Mouse (Mus musculus): Measurements from ENCODE around the gene Fbn1.

The Fbn1 gene

DNA sequence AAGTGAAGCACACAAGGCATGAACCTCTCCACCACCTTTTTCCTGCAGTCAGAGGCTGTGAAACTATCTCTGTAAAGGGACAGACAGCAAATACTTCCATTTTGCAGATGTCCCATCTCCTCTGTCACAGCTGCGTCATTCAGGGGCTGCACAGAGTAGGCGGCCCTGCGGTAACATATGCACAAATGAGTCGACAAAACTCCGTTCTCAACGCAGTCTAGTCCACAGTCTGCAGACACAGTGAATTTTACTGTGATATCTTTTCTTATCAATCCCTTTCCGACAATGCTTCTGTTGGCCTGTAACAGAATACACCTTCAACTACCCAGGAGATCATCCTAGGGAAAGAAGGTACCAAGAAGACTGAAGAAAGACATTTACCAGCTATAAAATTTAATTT, 9.6 kb downstream of the Fbn1 start:
- DNase-seq: no peak

- no peak for DNase-seq
Observed at GRCm38 (mm10) chr2:125496696-125497095, 11.1 kb downstream of the Fbn1 start.

DNA sequence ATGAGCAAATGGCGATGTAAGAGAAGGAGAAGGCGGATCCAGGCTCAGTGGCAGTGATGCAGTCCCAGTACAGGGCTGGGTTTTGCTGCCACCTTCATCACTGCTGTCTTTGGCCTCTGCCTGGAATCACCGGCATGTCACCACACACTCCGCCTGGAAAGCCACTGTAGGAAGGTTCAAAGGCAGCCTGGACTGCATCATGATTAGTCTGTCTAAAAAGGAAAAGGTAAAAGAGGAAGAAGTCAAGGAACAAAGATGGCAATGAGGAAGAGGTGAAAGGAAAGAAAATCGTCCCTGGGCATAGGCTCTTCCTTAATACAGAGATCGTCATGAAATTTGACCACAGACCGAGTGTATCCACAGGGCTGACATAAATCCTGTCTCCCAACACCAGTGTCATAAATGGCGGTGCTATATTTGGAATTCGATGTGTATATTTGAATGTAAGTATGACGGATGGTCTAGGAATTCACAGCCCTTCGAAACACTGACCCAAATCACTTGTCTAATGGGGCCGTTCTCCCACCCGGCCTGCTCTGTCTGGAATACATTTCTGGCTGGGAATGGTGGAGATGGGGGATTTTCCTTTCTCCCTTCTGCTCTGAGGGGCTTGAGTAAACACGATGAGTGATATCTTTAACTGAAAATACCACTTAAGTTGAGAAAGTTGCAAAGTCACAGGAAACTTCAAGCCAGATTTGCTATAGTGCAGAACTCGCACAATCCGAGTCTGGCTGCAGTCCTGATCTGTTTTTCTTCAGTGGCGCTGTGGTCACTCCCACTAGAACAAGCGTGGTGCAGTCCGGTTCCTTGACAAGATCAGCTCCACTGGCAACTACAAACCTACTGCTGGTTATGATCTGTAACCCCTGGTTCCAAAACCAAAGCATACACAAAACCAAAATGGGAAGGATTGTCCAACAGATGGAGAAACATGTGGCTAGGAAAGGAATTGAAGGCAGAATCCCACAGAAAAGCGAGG, 12.7 kb downstream of the Fbn1 start:
- no peak for DNase-seq

DNA sequence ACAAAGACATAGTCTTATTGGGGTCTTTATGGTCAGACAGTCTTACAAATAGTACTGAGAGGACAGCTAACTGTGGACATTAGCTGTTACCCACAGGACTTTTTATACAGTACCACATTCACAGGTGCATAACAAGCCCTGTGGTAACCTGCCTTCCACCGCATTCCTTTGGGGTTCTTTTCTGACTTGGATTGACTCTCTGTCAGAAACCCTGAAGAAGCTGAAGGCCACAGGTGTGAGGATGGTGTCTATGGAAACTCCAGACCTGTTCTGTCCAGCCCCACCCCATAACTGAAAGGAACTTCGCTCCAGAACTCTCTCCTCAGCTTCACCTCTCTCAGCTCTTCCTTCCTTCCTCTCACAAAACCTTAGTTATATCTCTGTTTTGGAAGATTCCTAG, 13.5 kb downstream of the Fbn1 start:
- DNase-seq: no peak

- no peak for DNase-seq
Observed at GRCm38 (mm10) chr2:125492050-125492900, 15.5 kb downstream of the Fbn1 start.

DNA sequence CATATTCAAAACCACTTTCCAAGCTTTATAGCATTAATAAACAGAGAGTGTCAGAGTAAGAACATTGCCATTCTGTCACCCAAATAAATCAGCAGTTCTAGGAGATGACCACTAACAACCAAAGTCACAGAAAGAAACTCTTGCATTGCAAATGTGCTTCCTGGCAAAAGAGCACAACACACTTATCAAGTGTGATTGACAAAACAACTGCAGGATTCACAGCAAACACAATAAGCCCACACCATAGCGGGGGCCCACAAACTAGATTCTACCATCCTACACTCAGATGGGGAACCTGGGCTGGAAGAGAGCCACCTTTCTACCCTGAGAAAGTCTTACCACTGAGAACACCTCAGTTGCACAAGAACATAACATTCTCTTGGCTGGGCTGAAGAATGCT, 17.8 kb downstream of the Fbn1 start:
- DNase-seq: no peak

DNA sequence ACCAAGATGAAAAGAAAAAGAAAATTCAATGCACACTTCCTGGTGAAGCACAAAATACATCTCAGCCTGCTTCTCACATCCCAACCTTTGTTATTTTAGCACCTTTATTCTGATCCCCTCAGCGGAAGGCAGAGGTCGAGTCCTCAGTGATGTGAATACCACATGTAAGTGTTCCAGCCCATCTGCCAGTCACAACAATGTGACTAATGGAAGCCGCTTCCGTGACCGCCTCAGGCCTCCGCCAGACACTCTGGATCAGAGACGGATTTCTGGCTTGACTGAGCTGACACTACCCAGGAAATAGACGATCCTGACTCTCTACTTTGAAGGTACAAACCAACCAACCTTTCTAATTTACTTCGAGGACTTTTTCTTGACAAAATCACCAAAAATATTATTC, 22.9 kb downstream of the Fbn1 start:
- DNase-seq: no peak

- DNase-seq: no peak
Observed at GRCm38 (mm10) chr2:125484164-125484563, 23.6 kb downstream of the Fbn1 start.

GRCm38 (mm10) chr2:125481531-125482317, 26.1 kb downstream of the Fbn1 start:
- no peak for DNase-seq

DNA sequence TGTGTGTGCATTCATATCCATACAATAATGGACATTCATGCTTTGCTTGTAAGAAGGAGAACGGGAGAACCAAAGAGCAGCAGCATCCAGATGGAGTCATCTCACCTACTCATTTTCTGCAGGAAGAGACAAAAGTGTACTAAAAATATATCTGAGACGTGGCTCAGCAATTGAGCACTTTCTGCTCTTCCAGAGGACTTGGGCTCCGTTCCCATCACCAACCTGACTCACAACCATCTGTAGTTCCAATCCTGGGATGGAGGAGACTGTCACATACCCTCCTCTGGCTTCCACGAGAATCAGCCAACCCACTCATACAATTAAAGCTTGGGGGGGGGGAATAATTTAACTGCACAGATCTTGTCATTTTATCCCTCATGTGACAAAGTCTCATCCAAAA, 26.7 kb downstream of the Fbn1 start:
- no peak for DNase-seq

- no peak for DNase-seq
Observed at GRCm38 (mm10) chr2:125480057-125480456, 27.7 kb downstream of the Fbn1 start.

DNA sequence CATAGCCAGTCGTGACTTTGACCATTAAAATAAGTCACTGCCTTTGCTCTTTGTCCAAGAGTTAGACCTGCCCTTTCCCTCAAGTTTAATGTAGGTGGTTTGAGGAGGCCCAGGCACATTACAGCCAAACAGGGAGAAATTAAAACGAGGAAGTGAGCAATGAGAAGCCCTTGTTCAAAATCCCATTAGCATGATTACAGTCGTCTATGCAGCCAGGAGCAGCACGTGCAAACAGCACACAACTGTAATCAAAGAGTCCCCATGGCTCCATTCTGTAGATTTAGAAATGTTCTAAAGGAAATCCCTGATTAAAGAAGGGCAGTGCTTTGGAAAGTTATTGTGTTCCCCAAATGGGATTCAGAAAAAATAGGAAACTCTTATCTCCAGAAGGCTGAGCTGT, 29.1 kb downstream of the Fbn1 start:
- DNase-seq: no peak

GRCm38 (mm10) chr2:125477367-125477766, 30.4 kb downstream of the Fbn1 start:
- DNase-seq: no peak

GRCm38 (mm10) chr2:125476231-125476630, 31.6 kb downstream of the Fbn1 start:
- no peak for DNase-seq

DNA sequence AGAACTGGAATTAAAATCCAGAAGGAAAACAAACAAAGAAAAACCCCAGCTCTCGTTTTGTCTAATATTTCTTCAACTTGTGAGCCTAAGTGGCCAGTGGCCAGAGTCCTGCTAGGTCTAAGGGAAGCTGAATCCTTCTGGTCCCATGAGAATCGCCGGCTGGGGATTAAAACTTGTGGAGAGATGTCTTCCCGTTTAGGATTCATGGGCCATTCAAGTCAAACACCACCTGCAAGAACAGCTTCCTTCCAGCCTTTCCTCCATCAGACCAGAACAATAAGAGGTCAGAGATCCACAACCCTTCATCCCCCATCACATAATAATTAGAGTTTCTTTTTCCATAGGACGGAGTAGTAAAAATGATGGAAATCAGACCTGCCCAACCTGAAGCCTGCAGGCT, 33.1 kb downstream of the Fbn1 start:
- DNase-seq: no peak

DNA sequence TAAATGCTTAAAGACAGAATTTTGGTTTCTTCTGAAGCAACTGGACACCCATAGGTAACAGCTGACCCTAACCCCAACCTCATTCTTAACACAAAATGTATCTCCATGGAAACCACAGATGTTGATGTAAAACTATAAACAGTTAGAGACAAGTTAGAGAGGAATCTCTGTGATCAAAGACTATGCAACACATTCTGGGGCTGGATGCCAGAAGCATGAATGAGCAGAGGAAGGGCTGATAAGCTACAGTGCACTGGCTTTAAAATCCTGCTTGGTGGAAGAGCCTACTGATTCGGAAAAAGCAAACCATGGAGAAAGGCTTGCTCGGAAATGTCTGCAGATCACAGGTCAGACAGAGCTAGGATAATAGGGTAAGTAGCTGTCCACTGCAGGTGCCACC, 34.6 kb downstream of the Fbn1 start:
- no peak for DNase-seq

- DNase-seq: no peak
Observed at GRCm38 (mm10) chr2:125471721-125472120, 36.1 kb downstream of the Fbn1 start.

DNA sequence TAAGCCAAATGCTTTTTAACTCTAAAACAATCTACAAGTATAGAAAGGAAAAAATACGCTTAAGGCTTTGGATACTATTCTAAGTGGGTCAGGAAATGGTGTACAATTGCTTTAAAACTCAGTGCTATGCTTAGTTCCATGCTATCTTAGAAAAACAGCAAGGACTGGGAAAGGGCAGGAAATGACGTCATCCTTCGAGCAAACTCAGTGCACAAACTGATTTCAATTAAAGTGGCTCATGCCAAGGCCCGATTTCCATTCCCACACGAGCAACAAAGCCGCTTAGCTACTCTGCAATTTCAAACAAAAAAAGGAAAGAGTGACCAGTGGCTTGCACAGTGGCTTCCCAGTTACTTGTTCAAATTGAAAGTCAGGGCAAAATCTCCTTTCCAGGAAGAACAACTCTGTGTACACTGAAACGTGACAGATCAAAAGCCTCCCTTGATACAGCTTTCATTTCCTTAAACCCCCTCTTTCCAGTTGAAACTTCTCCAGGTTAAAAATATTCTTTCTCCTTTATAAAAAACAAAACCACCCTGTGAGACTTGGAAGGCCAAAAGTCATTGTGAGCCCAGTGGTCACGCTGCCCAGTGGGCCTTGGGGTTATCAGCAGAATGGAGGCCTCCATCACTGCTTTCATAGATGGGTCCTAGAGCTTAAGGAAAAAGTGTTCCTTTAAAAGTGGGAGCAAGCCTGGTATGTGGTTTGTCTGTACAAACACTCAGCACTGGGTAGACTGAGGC, 37.1 kb downstream of the Fbn1 start:
- no peak for DNase-seq

GRCm38 (mm10) chr2:125464036-125464435, 43.8 kb downstream of the Fbn1 start:
- DNase-seq: no peak

GRCm38 (mm10) chr2:125459087-125459486, 48.7 kb downstream of the Fbn1 start:
- no peak for DNase-seq

- peak; percentile 17 to 30 for DNase-seq
Observed at GRCm38 (mm10) chr2:125456059-125456789, 51.6 kb downstream of the Fbn1 start.
